Mouse (Mus musculus): ENCODE data around the gene Trcg1. TPM values are rescaled to one million over a fixed set of nuclear protein-coding genes. Genes with fewer than 3 reads are reported as not detected.
"Not testable (repeated sequence)": the region's sequence is repeated elsewhere in the genome, so short reads cannot be mapped to it uniquely, and the experiment has no call there.

Trcg1 gene
- polyA plus RNA-seq (2015; fragmentation: Nextera tagmentation; extraction: Ambion mirVana) = not detected in 2 replicates

GRCm38 (mm10) chr9:57236256-57236655 is at the start of gene Trcg1:
TSS of gene Trcg1 (plus strand) at chr9:57236556.
- no peaks in the 10 kb centered on the region for H3K9me3 ChIP-seq
- no peaks in the 10 kb centered on the region for H3K36me3 ChIP-seq
- no peak within 1 kb of the TSS for H3K9ac ChIP-seq (replicated peaks)
- H3K4me1 ChIP-seq (replicated peaks) = no peaks in the 10 kb centered on the region
- no peak within 1 kb of the TSS for H3K4me2 ChIP-seq (replicated peaks)
- no peak within 1 kb of the TSS for H3K27ac ChIP-seq
- WGBS = 90% methylated on average over 2 of the region's 2 CpGs
- H3K4me3 ChIP-seq (replicated peaks) = no peak within 1 kb of the TSS
- H3K27me3 ChIP-seq = no peaks in the 10 kb centered on the region
- ATAC-seq = no peak

GRCm38 (mm10) chr9:57196708-57197107 is 39.6 kb upstream of the Trcg1 start:
- WGBS = 84% methylated on average over 3 of the region's 3 CpGs
- Histone ChIP-seq H3K4me2 (replicated peaks) (no peak overlapping the region), H3K9me3 (no peaks in the 10 kb centered on the region), H3K36me3 (no peaks in the 10 kb centered on the region), H3K27me3 (no peaks in the 10 kb centered on the region), H3K4me3 (replicated peaks) (no peak overlapping the region), H3K27ac (no peak overlapping the region), H3K4me1 (replicated peaks) (no peaks in the 10 kb centered on the region), H3K9ac (replicated peaks) (no peak overlapping the region)
- no peak for ATAC-seq

GRCm38 (mm10) chr9:57197414-57197813 is 38.9 kb upstream of the Trcg1 start:
- Histone ChIP-seq H3K9me3 (no peaks in the 10 kb centered on the region), H3K4me3 (replicated peaks) (no peak overlapping the region), H3K9ac (replicated peaks) (no peak overlapping the region), H3K27me3 (no peaks in the 10 kb centered on the region), H3K4me2 (replicated peaks) (no peak overlapping the region), H3K36me3 (no peaks in the 10 kb centered on the region), H3K27ac (no peak overlapping the region), H3K4me1 (replicated peaks) (no peaks in the 10 kb centered on the region)
- 75% methylated on average over 8 of the region's 8 CpGs for WGBS
- no peak for ATAC-seq

DNA sequence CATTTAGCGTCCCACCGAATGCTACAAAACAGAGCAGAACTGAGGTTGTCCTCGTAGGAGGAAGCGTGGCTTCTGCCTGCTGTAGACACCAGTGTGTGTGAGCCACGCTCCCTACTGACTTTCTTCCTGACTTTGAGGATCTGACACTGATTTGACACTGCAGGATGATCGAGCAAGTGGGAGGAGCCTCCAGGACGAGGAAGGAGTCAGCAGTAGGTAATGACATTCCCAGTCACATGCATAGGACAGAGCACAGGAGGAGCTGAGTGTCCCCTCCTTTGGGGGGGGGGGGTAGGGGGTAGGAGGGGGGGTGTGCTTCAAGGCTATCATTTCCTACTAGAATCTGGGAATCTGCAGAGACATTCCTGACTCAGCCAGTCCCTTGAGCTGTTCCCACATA is 33.4 kb upstream of the Trcg1 start:
- no peaks in the 10 kb centered on the region for H3K27me3 ChIP-seq

GRCm38 (mm10) chr9:57203571-57203970 is 32.8 kb upstream of the Trcg1 start:
- not testable (repeated sequence) for H3K27me3 ChIP-seq; H3K4me1 ChIP-seq (replicated peaks); H3K9ac ChIP-seq (replicated peaks); H3K27ac ChIP-seq; H3K9me3 ChIP-seq; H3K4me3 ChIP-seq (replicated peaks); H3K36me3 ChIP-seq; H3K4me2 ChIP-seq (replicated peaks); ATAC-seq
- 92% methylated on average over 13 of the region's 13 CpGs for WGBS

More for the DNA sequence above, 33.4 kb upstream of the Trcg1 start:
- Histone ChIP-seq H3K9ac (replicated peaks) (no peak overlapping the region), H3K4me2 (replicated peaks) (no peak overlapping the region), H3K4me3 (replicated peaks) (no peak overlapping the region), H3K9me3 (no peaks in the 10 kb centered on the region), H3K27ac (no peak overlapping the region), H3K36me3 (no peaks in the 10 kb centered on the region), H3K4me1 (replicated peaks) (no peaks in the 10 kb centered on the region)
- no peak for ATAC-seq
- 82% methylated on average over 7 of the region's 7 CpGs for WGBS

- Histone ChIP-seq H3K36me3 (no peaks in the 10 kb centered on the region), H3K27ac (no peak overlapping the region), H3K4me3 (replicated peaks) (no peak overlapping the region), H3K4me2 (replicated peaks) (no peak overlapping the region), H3K9me3 (no peaks in the 10 kb centered on the region), H3K4me1 (replicated peaks) (no peaks in the 10 kb centered on the region), H3K9ac (replicated peaks) (no peak overlapping the region), H3K27me3 (no peaks in the 10 kb centered on the region)
- no peak for ATAC-seq
- 68% methylated on average over 2 of the region's 2 CpGs for WGBS
Measured at GRCm38 (mm10) chr9:57206896-57207295, 29.5 kb upstream of the Trcg1 start.

GRCm38 (mm10) chr9:57209316-57209715 is 27.0 kb upstream of the Trcg1 start:
- ATAC-seq = no peak
- WGBS = 31% methylated on average over 3 of the region's 3 CpGs
- H3K4me3 ChIP-seq (replicated peaks) = no peak overlapping the region

GRCm38 (mm10) chr9:57212448-57213222 is 23.7 kb upstream of the Trcg1 start:
- ATAC-seq = no peak

More at GRCm38 (mm10) chr9:57209316-57209715, 27.0 kb upstream of the Trcg1 start:
- Histone ChIP-seq H3K36me3 (no peaks in the 10 kb centered on the region), H3K4me1 (replicated peaks) (no peaks in the 10 kb centered on the region), H3K27me3 (no peaks in the 10 kb centered on the region), H3K9ac (replicated peaks) (no peak overlapping the region), H3K4me2 (replicated peaks) (no peak overlapping the region), H3K9me3 (no peaks in the 10 kb centered on the region), H3K27ac (no peak overlapping the region)

GRCm38 (mm10) chr9:57214500-57214899 is 21.9 kb upstream of the Trcg1 start:
- Histone ChIP-seq H3K27ac (no peak overlapping the region), H3K4me2 (replicated peaks) (no peak overlapping the region), H3K27me3 (no peaks in the 10 kb centered on the region), H3K36me3 (no peaks in the 10 kb centered on the region), H3K9ac (replicated peaks) (no peak overlapping the region), H3K4me3 (replicated peaks) (no peak overlapping the region), H3K9me3 (no peaks in the 10 kb centered on the region), H3K4me1 (replicated peaks) (no peaks in the 10 kb centered on the region)
- WGBS = 78% methylated on average over 6 of the region's 6 CpGs
- no peak for ATAC-seq

More at GRCm38 (mm10) chr9:57212448-57213222, 23.7 kb upstream of the Trcg1 start:
- Histone ChIP-seq H3K9me3 (no peaks in the 10 kb centered on the region), H3K4me1 (replicated peaks) (no peaks in the 10 kb centered on the region), H3K27me3 (no peaks in the 10 kb centered on the region), H3K4me3 (replicated peaks) (no peak overlapping the region), H3K9ac (replicated peaks) (no peak overlapping the region), H3K27ac (no peak overlapping the region), H3K4me2 (replicated peaks) (no peak overlapping the region), H3K36me3 (no peaks in the 10 kb centered on the region)
- 70% methylated on average over 9 of the region's 9 CpGs for WGBS

DNA sequence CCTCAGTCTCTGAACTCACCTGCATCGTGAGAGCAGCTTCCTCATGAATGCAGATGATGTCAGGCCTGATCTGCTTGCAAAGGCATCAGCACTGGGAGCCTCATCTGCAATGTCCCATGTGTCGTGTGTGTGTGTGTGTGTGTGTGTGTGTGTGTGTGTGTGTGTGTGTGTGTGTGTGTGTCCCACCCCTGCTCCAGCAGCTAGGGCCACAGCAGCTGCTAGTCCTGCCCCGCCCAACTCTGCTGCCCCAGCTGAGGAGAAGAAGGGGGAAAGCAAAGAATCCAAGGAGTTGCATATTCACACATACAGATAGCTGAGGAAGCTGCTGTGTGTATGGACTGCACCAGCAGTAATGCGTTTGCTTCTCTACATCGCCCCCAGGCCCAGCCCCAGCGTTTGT is 19.1 kb upstream of the Trcg1 start:
- H3K36me3 ChIP-seq = no peaks in the 10 kb centered on the region
- no peaks in the 10 kb centered on the region for H3K4me1 ChIP-seq (replicated peaks)
- no peak overlapping the region for H3K4me3 ChIP-seq (replicated peaks)
- 74% methylated on average over 6 of the region's 6 CpGs for WGBS
- no peak overlapping the region for H3K27ac ChIP-seq
- ATAC-seq = no peak
- H3K9me3 ChIP-seq = no peaks in the 10 kb centered on the region
- no peak overlapping the region for H3K4me2 ChIP-seq (replicated peaks)
- H3K27me3 ChIP-seq = no peaks in the 10 kb centered on the region
- no peak overlapping the region for H3K9ac ChIP-seq (replicated peaks)

DNA sequence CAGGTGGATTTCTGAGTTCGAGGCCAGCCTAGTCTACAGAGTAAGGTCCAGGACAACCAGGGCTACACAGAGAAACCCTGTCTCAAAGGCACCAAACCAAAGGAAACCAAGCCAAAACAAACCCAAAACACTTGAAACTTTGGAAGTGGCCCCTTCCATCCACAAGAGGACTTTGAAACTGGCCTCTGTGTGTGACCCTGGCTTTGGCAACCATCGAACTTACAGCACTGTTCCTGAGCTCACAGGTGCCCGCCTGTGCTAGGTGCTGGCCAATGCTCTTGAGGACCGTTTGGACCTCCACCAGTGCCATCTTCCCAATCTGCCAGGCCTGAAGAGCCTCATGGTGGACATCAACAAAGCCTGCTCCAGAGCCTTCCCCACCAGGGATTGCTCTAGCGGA is 17.6 kb upstream of the Trcg1 start:
- Histone ChIP-seq H3K9me3 (no peaks in the 10 kb centered on the region), H3K4me1 (replicated peaks) (no peaks in the 10 kb centered on the region), H3K27ac (no peak overlapping the region), H3K27me3 (no peaks in the 10 kb centered on the region), H3K4me3 (replicated peaks) (no peak overlapping the region), H3K9ac (replicated peaks) (no peak overlapping the region), H3K36me3 (no peaks in the 10 kb centered on the region), H3K4me2 (replicated peaks) (no peak overlapping the region)
- ATAC-seq = no peak
- WGBS = 89% methylated on average over 5 of the region's 5 CpGs

- Histone ChIP-seq H3K9ac (replicated peaks) (no peak overlapping the region), H3K27ac (no peak overlapping the region), H3K9me3 (no peaks in the 10 kb centered on the region), H3K27me3 (no peaks in the 10 kb centered on the region), H3K4me1 (replicated peaks) (no peaks in the 10 kb centered on the region), H3K36me3 (no peaks in the 10 kb centered on the region), H3K4me2 (replicated peaks) (no peak overlapping the region), H3K4me3 (replicated peaks) (no peak overlapping the region)
- no peak for ATAC-seq
- WGBS = 88% methylated on average over 1 of the region's 1 CpGs
Measured at GRCm38 (mm10) chr9:57219511-57219910, 16.8 kb upstream of the Trcg1 start.

DNA sequence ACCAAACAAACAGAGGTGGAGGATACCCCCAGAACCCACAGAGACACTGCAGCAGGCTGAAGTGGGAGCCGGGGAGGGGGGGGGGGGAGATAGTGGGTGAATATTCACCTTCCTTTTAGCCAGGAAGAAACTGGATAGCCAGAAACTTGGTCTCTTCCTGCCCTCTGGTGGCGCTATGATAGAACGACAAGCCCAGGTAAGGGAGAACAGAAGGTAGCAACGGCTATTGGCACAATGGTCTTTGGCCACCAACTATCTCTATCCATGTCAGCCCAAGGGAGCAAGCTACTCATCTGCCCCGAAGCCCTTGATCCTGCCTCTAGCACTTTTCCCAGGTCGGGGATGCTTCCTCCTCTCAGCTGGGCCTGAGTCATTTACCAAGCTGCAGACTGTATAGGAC is 16.0 kb upstream of the Trcg1 start:
- WGBS = 29% methylated on average over 6 of the region's 6 CpGs
- no peak for ATAC-seq
- no peaks in the 10 kb centered on the region for H3K4me1 ChIP-seq (replicated peaks)
- H3K4me3 ChIP-seq (replicated peaks) = no peak overlapping the region
- H3K36me3 ChIP-seq = no peaks in the 10 kb centered on the region
- no peak overlapping the region for H3K9ac ChIP-seq (replicated peaks)
- no peak overlapping the region for H3K4me2 ChIP-seq (replicated peaks)
- H3K27me3 ChIP-seq = no peaks in the 10 kb centered on the region
- H3K27ac ChIP-seq = no peak overlapping the region
- no peaks in the 10 kb centered on the region for H3K9me3 ChIP-seq

Measured in midbrain, embryonic 13.5 days (tissue).